Mouse (Mus musculus): ENCODE results near the gene Rsph3a. TPM values are rescaled to one million over a fixed set of nuclear protein-coding genes. Genes with fewer than 3 reads are reported as not detected.

Rsph3a gene
- 107 and 131 TPM in 2 replicates for polyA plus RNA-seq (2012; rRNA removed)

DNA sequence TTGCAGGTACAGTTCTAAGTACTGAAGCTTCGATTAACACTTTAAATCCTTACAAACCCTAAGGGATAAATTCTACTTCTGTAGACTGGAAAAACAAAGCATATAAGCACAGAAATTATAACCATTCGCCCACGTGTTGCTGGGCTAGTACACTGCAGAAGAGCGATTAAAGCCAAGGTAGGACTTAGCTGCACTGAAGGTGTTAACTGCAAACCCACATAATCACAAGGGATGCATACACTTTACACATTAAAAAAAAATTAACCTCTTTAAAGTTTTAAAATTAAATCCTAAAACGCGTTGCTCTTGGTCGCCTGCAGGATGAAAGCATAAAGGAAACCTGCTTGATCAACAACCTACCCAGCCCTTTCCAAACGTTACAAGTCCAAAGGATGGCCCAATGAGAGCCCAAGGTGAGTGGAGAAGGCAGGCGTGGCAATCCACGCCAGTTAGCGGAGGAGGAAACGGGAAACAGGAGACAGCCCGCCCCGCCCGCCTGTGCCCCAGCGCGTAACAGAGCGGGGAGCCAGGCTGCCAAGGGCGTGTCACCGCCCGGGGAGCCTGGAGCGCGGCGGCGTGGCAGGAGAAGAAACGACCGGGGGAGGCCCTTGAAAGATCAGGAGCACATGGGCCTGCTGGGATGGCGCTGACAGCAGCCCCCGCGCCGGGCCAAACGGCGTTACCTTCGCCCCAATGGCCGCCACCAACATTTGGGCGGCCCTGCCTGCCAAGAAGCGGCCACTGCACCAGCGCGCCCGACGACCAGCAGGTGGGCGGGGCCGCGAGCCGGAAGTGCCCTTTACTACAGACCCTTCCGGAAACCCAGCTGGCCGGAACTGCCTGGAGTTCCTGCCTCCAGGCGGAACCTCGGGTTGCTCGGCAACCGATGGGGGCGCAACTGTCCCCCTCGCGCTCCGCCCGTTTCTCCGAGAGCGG, at the start of gene Rsph3a:
Rsph3a (plus strand) TSS at position 498 of the 936 bp plus-strand sequence.

GRCm38 (mm10) chr17:7925413-7926160, 19.8 kb upstream of the Rsph3a start, which contains the start of gene Tagap:
TSS of gene Tagap (plus strand) at chr17:7926000.

Other genes starting within 250 kb of the Rsph3a start
- gene Fndc1, start 118.3 kb upstream of the Rsph3a start, polyA plus RNA-seq (2012; rRNA removed) = 19.9 and 29.6 TPM in 2 replicates
- 2.2 and 2.8 TPM in 2 replicates for gene Tagap, start 19.6 kb upstream of the Rsph3a start, polyA plus RNA-seq (2012; rRNA removed)
- gene Gm49673, start 202.2 kb downstream of the Rsph3a start, polyA plus RNA-seq (2012; rRNA removed) = 5.1 and 5.2 TPM in 2 replicates
- 79.7 and 89.6 TPM in 2 replicates for gene Rnaset2a, start 202.5 kb downstream of the Rsph3a start, polyA plus RNA-seq (2012; rRNA removed)
- gene Fgfr1op, start 219.9 kb downstream of the Rsph3a start, polyA plus RNA-seq (2012; rRNA removed) = 0.94 and 1.2 TPM in 2 replicates

Data from colon, adult 2 months (tissue).